Mouse (Mus musculus) heart, embryonic 15.5 days (tissue): ENCODE data around the gene Gas2. TPM values are rescaled to one million over a fixed set of nuclear protein-coding genes. Genes with fewer than 3 reads are reported as not detected.

Experiments used
- ATAC-seq: fragments of 200-750 bp; cut with Nextera tagmentation; replicated peaks from 2 replicates; pipeline ENCODE4 v1.8.0; 2017; ENCODE audit warnings: low read depth, moderate TSS enrichment; ENCODE audit not compliant: insufficient number of reproducible peaks, insufficient read depth, low FRiP score
- H3K27ac ChIP-seq: fragments of 300-500 bp; sonication (generic); 2 replicates; pipeline ENCODE4 v1.5.1; 2015; ENCODE audit warnings: mild to moderate bottlenecking, inconsistent platforms
- H3K27me3 ChIP-seq: fragments of 300-500 bp; sonication (generic); 2 replicates; pipeline ENCODE4 v1.6.1; 2015; ENCODE audit warnings: inconsistent platforms
- H3K36me3 ChIP-seq: fragments of 300-500 bp; sonication (generic); 2 replicates; pipeline ENCODE4 v1.6.1; 2015; ENCODE audit warnings: mild to moderate bottlenecking, inconsistent platforms
- H3K4me1 ChIP-seq: fragments of 300-500 bp; sonication (generic); replicated peaks from 2 replicates; pipeline ENCODE4 v1.6.1; 2015; ENCODE audit warnings: inconsistent platforms
- H3K4me2 ChIP-seq: fragments of 300-500 bp; sonication (generic); 2 replicates; pipeline ENCODE4 v1.6.1; 2015; ENCODE audit warnings: inconsistent platforms, mild to moderate bottlenecking, moderate library complexity
- H3K4me3 ChIP-seq: fragments of 300-500 bp; sonication (generic); 2 replicates; pipeline ENCODE4 v1.5.1; 2015; ENCODE audit warnings: mild to moderate bottlenecking, inconsistent platforms
- H3K9ac ChIP-seq: fragments of 300-500 bp; sonication (generic); 2 replicates; pipeline ENCODE4 v1.6.1; 2015; ENCODE audit warnings: mild to moderate bottlenecking, inconsistent platforms
- H3K9me3 ChIP-seq: fragments of 300-500 bp; sonication (generic); replicated peaks from 2 replicates; pipeline ENCODE4 v1.6.1; 2016; ENCODE audit warnings: inconsistent platforms
- WGBS: fragments of 180-500 bp; shearing (Covaris S2); methylation state at CpG from one replicate; pipeline ENCODE4 v1.1.7; 2015; ENCODE audit warnings: mixed read lengths; 5-methylcytosine and 5-hydroxymethylcytosine counted together
- polyA plus RNA-seq: library from polyadenylated mRNA; unstranded; fragments of >200 nt; fragmentation: Nextera tagmentation; extraction: Ambion mirVana; gene quantifications from 2 replicates; pipeline ENCODE4 v1.2.1, GENCODE M21; 2015

Gas2 gene
- polyA plus RNA-seq, 1 experiment from 2014 or later, result 7.2 TPM

GRCm38 (mm10) chr7:51931217-51931616 lies 69.4 kb downstream of the Gas2 start:
- H3K4me3 ChIP-seq, result no peak overlapping the region
- no peaks in the 10 kb centered on the region for H3K27me3 ChIP-seq
- H3K9me3 ChIP-seq, result no peaks in the 10 kb centered on the region
- H3K4me1 ChIP-seq, result no peaks in the 10 kb centered on the region
- 85% methylated on average over 4 of the region's 4 CpGs for WGBS
- H3K9ac ChIP-seq, result no peak overlapping the region
- no peak overlapping the region for H3K27ac ChIP-seq
- no peak overlapping the region for H3K4me2 ChIP-seq
- no peak for ATAC-seq
- H3K36me3 ChIP-seq, result no peaks in the 10 kb centered on the region

- H3K9ac ChIP-seq, result no peak overlapping the region
- H3K27me3 ChIP-seq, result no peaks in the 10 kb centered on the region
- H3K4me2 ChIP-seq, result no peak overlapping the region
- H3K4me3 ChIP-seq, result no peak overlapping the region
- no peak for ATAC-seq
- no peak overlapping the region for H3K27ac ChIP-seq
- WGBS, result 58% methylated on average over 1 of the region's 1 CpGs
- no peaks in the 10 kb centered on the region for H3K4me1 ChIP-seq
- H3K36me3 ChIP-seq, result no peaks in the 10 kb centered on the region
- H3K9me3 ChIP-seq, result no peaks in the 10 kb centered on the region
These were observed 75.5 kb downstream of the Gas2 start for GRCm38 (mm10) chr7:51937337-51937736.

DNA sequence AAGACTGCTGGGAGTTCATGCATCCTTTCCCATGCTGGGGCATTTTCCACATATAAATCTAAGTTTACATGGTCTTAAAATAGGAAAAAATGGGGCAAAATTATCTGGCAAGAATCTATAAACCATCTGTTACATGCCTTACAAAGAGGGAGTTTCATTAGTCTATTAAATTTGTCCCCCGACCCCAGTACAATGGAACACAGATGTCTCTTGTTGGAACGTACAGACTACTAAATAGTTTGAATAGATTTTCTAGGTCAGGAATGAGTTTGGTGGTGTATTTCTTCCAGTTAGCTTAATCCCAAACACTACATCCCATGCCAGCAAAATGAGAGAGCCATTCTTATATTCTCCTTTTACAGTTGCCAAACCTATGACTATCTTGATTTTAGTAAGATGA lies 78.6 kb downstream of the Gas2 start:
- Histone ChIP-seq H3K9ac (no peak overlapping the region), H3K36me3 (no peaks in the 10 kb centered on the region), H3K4me3 (no peak overlapping the region), H3K4me2 (no peak overlapping the region), H3K27me3 (no peaks in the 10 kb centered on the region), H3K9me3 (no peaks in the 10 kb centered on the region), H3K4me1 (no peaks in the 10 kb centered on the region), H3K27ac (no peak overlapping the region)
- WGBS, result 91% methylated on average over 2 of the region's 2 CpGs
- ATAC-seq, result no peak

GRCm38 (mm10) chr7:51955424-51956041 lies 93.7 kb downstream of the Gas2 start:
- peaks cover 7% of the 10 kb centered on the region; the same call in 1 of the 2 replicates for H3K4me1 ChIP-seq
- no peak overlapping the region for H3K4me2 ChIP-seq
- 30% methylated on average over 9 of the region's 9 CpGs for WGBS
- H3K9ac ChIP-seq, result no peak overlapping the region
- H3K36me3 ChIP-seq, result no peaks in the 10 kb centered on the region
- H3K27me3 ChIP-seq, result no peaks in the 10 kb centered on the region
- H3K9me3 ChIP-seq, result no peaks in the 10 kb centered on the region
- H3K4me3 ChIP-seq, result no peak overlapping the region
- peak; percentile 58; the same call in 1 of the 2 replicates for ATAC-seq
- H3K27ac ChIP-seq, result no peak overlapping the region

DNA sequence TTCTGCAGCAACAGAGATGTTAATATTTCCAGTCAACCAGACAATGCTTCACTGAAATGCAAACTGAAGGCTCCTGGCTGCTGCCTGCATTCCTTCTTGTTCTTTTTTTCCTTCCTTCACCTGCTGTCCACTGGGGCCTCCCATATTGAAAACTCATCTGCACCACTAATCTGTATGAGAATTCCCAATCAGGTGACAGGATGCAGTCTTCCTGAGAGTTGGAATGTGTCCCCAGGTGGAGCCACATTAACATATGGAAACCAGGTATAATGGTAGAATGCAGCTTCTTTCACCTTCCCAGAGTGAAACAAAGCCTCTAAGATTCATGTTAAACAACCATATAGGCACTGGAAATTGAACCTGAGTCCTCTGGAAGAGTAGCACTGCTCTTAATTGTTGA lies 96.0 kb downstream of the Gas2 start:
- no peak for ATAC-seq
- Histone ChIP-seq H3K4me1 (peaks cover 7% of the 10 kb centered on the region; the same call in 1 of the 2 replicates), H3K4me2 (no peak overlapping the region), H3K27me3 (no peaks in the 10 kb centered on the region), H3K4me3 (no peak overlapping the region), H3K9ac (no peak overlapping the region), H3K36me3 (no peaks in the 10 kb centered on the region), H3K27ac (no peak overlapping the region), H3K9me3 (no peaks in the 10 kb centered on the region)

DNA sequence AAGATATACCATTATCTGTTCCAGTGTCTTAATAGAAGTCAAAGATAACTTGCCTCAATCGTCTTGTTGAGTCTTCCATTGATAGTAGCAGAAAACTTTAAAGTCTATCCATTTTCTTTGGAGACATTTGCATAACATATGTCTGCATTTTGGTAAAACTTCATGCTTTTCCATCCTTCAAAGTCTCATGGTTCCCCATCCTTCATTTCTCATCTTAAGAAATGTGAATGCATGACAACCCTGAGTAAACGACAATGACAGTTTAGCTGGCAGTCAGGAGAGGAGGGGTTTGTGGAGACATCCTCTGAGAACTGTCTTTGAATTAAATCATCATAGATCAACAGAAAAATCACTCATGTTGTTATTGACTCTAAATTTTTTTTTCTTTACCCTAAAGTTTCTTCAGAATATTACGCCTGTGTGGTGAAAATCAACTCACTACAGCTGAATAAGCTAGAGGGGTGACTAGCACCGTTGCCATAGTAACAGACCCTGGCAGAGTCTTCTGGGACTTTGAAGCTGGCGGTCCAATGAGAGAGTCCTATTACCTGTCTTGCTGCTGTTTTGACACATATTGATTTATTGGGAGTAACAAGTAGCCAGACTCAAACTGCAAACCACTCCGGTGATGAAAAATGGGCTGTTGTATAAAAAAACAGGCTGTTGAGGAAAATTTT lies 99.0 kb downstream of the Gas2 start:
- no peak overlapping the region for H3K4me2 ChIP-seq
- WGBS, result 69% methylated on average over 6 of the region's 6 CpGs

GRCm38 (mm10) chr7:51962219-51962952 lies 100.6 kb downstream of the Gas2 start:
- WGBS, result 80% methylated on average over 10 of the region's 10 CpGs
- Histone ChIP-seq H3K4me3 (no peak overlapping the region), H3K4me1 (no peaks in the 10 kb centered on the region), H3K27ac (no peak overlapping the region), H3K36me3 (no peaks in the 10 kb centered on the region), H3K9ac (no peak overlapping the region), H3K27me3 (no peaks in the 10 kb centered on the region), H3K4me2 (no peak overlapping the region), H3K9me3 (no peaks in the 10 kb centered on the region)
- no peak for ATAC-seq

More for the DNA sequence above, 99.0 kb downstream of the Gas2 start:
- Histone ChIP-seq H3K27me3 (no peaks in the 10 kb centered on the region), H3K36me3 (no peaks in the 10 kb centered on the region), H3K4me1 (0 out of 2 replicates have a peak, but pooled peaks cover 2% of the 10 kb centered on the region), H3K9me3 (no peaks in the 10 kb centered on the region), H3K27ac (no peak overlapping the region), H3K9ac (no peak overlapping the region), H3K4me3 (no peak overlapping the region)
- ATAC-seq, result no peak

DNA sequence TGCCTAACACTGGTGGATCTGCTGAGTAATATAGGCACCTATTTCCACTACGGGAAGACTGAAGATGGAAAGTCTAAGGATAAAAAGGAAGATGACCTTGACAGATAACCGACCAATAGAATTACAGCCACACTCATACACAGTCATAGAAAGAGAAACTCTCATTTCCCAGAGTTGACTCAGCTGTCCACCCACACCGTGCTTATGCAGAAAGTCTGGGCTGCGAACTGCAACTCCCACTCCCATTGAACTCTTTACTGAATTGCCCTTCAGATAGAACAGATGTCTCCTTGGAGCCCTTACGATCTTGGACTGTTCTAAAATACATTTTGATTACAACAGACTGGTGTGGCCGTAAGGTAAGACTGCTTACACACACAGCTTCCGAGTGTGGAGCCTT lies 102.9 kb downstream of the Gas2 start:
- no peak overlapping the region for H3K4me3 ChIP-seq
- no peaks in the 10 kb centered on the region for H3K27me3 ChIP-seq
- no peak for ATAC-seq
- WGBS, result 81% methylated on average over 7 of the region's 7 CpGs
- no peak overlapping the region for H3K4me2 ChIP-seq
- H3K36me3 ChIP-seq, result no peaks in the 10 kb centered on the region
- H3K9me3 ChIP-seq, result no peaks in the 10 kb centered on the region
- H3K4me1 ChIP-seq, result no peaks in the 10 kb centered on the region
- H3K27ac ChIP-seq, result no peak overlapping the region
- no peak overlapping the region for H3K9ac ChIP-seq

DNA sequence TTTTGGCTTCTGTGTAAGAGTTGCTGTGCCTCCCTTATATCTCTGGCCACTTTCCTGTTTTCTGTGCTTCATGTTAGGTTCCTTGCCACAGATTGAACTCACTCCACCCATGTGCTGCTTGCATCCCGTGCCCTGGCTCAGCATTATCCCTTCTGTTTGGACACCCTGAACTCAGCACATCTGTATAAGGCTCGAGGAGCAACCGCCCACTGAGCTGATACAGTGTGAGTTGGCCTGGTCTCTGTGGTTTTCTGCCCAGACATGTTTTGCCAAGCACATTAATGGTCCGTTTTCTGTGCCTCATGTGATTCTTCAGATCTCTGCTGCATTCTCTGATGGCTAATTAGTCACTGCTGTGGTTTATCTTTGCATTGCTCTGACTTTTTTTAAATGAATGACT lies 105.8 kb downstream of the Gas2 start:
- no peaks in the 10 kb centered on the region for H3K27me3 ChIP-seq
- no peaks in the 10 kb centered on the region for H3K9me3 ChIP-seq
- H3K9ac ChIP-seq, result no peak overlapping the region
- ATAC-seq, result no peak
- H3K4me1 ChIP-seq, result no peaks in the 10 kb centered on the region
- H3K4me2 ChIP-seq, result no peak overlapping the region
- no peak overlapping the region for H3K27ac ChIP-seq
- H3K4me3 ChIP-seq, result no peak overlapping the region
- H3K36me3 ChIP-seq, result no peaks in the 10 kb centered on the region
- 64% methylated on average over 4 of the region's 4 CpGs for WGBS

DNA sequence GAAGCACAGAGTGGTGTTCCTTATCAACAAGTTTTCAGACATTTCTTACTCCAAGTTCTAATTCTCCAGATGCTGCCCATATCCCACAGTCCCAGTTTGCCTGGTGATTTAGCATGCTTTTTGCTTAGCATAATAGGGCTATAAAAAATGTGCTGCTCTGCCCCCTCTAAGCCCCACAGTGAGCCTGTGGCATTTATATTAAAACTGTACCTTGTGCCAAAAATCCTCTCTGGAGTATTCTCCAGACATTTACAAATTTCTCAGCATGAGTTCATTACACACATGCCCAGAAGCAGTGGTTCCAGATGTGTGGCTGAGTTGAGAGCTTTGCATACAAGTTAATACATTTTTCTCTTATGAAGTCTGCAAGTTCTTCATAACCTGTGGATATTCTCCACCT lies 107.6 kb downstream of the Gas2 start:
- no peak for ATAC-seq

DNA sequence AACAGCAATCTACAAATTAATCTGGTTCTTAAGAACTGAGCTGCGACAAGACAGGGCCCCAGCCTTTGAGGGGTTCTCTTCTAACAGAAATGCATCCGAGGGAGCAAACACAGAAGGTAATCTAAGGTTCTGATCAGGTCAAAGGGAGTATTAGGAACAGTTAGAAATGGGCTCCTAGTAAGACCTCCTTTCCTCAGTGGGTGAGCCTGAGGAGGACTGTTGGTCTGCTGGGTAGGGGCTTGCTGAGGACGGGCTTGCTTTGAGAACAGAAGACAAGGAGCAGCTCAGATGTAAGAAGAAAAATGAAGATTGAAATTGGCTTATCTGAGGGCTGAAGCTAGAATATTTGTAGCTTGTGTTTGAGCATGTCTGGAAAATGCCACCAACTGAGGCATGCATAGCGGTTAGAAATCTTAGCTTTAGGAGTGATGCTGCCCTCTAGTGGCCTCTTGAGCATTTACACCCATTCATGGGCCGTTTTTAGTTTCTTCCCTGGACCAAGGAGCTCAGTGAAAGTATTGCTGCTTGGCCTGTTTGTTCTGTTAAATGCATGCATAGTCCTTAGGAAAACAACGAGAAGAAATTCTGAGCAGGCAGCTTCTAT lies 110.5 kb downstream of the Gas2 start:
- no peaks in the 10 kb centered on the region for H3K4me1 ChIP-seq
- no peak overlapping the region for H3K9ac ChIP-seq
- no peaks in the 10 kb centered on the region for H3K27me3 ChIP-seq
- no peak overlapping the region for H3K27ac ChIP-seq
- no peaks in the 10 kb centered on the region for H3K9me3 ChIP-seq
- H3K4me2 ChIP-seq, result no peak overlapping the region
- 31% methylated on average over 6 of the region's 6 CpGs for WGBS
- H3K4me3 ChIP-seq, result no peak overlapping the region
- ATAC-seq, result no peak
- H3K36me3 ChIP-seq, result no peaks in the 10 kb centered on the region

More for the DNA sequence above, 107.6 kb downstream of the Gas2 start:
- no peak overlapping the region for H3K4me2 ChIP-seq
- no peak overlapping the region for H3K27ac ChIP-seq
- H3K9ac ChIP-seq, result no peak overlapping the region
- H3K36me3 ChIP-seq, result no peaks in the 10 kb centered on the region
- H3K27me3 ChIP-seq, result no peaks in the 10 kb centered on the region
- H3K4me1 ChIP-seq, result no peaks in the 10 kb centered on the region
- no peaks in the 10 kb centered on the region for H3K9me3 ChIP-seq
- H3K4me3 ChIP-seq, result no peak overlapping the region
